Mouse (Mus musculus) CH12.LX (cell line): ENCODE data around the gene Mettl17. TPM values are rescaled to one million over a fixed set of nuclear protein-coding genes. Genes with fewer than 3 reads are reported as not detected.
A peak's percentile ranks its signal among the peaks of the same experiment; 100 is the strongest.

Source experiments
- DNase-seq: peaks from one replicate; pipeline ENCODE4 v3.0.0-alpha.2; 2013; ENCODE audit errors: extremely low read depth
- H3K27ac ChIP-seq: 2 replicates; pipeline ENCODE4 v1.5.1; 2012; ENCODE audit warnings: low read depth, mild to moderate bottlenecking, control low read depth, moderate library complexity; ENCODE audit not compliant: insufficient read depth
- H3K27me3 ChIP-seq: replicated peaks from 2 replicates; pipeline ENCODE3; 2012; ENCODE audit warnings: inconsistent platforms
- H3K36me3 ChIP-seq, 2 experiments: replicated peaks in 1 of 2; 2 replicates each; pipeline versions ENCODE3 to v1.6.1; 2012; ENCODE audit warnings: inconsistent platforms in 1 of 2, low read length in 1 of 2, mild to moderate bottlenecking in 1 of 2, mixed read lengths in 1 of 2, moderate library complexity in 1 of 2; ENCODE audit not compliant: control insufficient read depth in 1 of 2, insufficient read depth in 1 of 2
- H3K4me1 ChIP-seq, 2 experiments: 2 replicates each; pipeline ENCODE4 v1.6.1; 2012; ENCODE audit warnings: inconsistent platforms in 1 of 2, moderate library complexity in 1 of 2; ENCODE audit not compliant: insufficient read depth in 2 of 2, control insufficient read depth in 1 of 2
- H3K4me2 ChIP-seq: 2 replicates; pipeline ENCODE4 v1.6.1; 2012; ENCODE audit warnings: low read depth, mild to moderate bottlenecking, control low read depth; ENCODE audit not compliant: poor library complexity, insufficient read depth, severe bottlenecking
- H3K4me3 ChIP-seq, 3 experiments: fragments of 150-350 bp in 1 of 3; sonication (generic) in 1 of 3; replicated peaks in 1 of 3; 2 replicates each; pipeline versions ENCODE3 to v1.5.1; 2011 to 2012; ENCODE audit warnings: low read depth in 2 of 3, low read length in 2 of 3, mild to moderate bottlenecking in 2 of 3, moderate library complexity in 2 of 3, control low read depth in 1 of 3, improper control_type of control experiment in 1 of 3, inconsistent platforms in 1 of 3, mixed read lengths in 1 of 3; ENCODE audit not compliant: poor library complexity in 1 of 3
- H3K79me2 ChIP-seq: replicated peaks from 2 replicates; pipeline ENCODE4 v1.6.1; 2012; ENCODE audit warnings: mild to moderate bottlenecking, moderate library complexity; ENCODE audit not compliant: control insufficient read depth, poor library complexity, insufficient read depth, severe bottlenecking; ENCODE audit errors: extremely low read depth
- H3K9ac ChIP-seq: 2 replicates; pipeline ENCODE4 v1.6.1; 2012; ENCODE audit warnings: low read depth, mild to moderate bottlenecking, control low read depth, moderate library complexity; ENCODE audit not compliant: insufficient read depth
- H3K9me3 ChIP-seq: replicated peaks from 2 replicates; pipeline ENCODE3; 2012; ENCODE audit warnings: low read length, inconsistent platforms, mixed read lengths
- CHD1 ChIP-seq: IDR thresholded peaks from 2 replicates; pipeline ENCODE4 v1.6.1; 2012; ENCODE audit warnings: low read depth, low read length, improper control_type of control experiment, inconsistent platforms
- EP300 ChIP-seq: IDR thresholded peaks from 2 replicates; pipeline ENCODE4 v1.6.1; 2011; ENCODE audit warnings: low read length, improper control_type of control experiment
- ETS1 ChIP-seq: conservative IDR thresholded peaks from 2 replicates; pipeline ENCODE4 v1.6.1; 2012; ENCODE audit warnings: low read depth, mild to moderate bottlenecking, inconsistent platforms, low read length, improper control_type of control experiment, moderate library complexity
- IRF4 ChIP-seq: IDR thresholded peaks from 2 replicates; pipeline ENCODE4 v1.6.1; 2014; ENCODE audit warnings: low read depth, mild to moderate bottlenecking, inconsistent platforms, low read length, improper control_type of control experiment
- KAT2A ChIP-seq: IDR thresholded peaks from 2 replicates; pipeline ENCODE4 v1.6.1; 2012; ENCODE audit warnings: low read length, improper control_type of control experiment, inconsistent platforms; ENCODE audit not compliant: insufficient replicate concordance
- MEF2A ChIP-seq: IDR thresholded peaks from 2 replicates; pipeline ENCODE4 v1.6.1; 2014; ENCODE audit warnings: low read depth, mild to moderate bottlenecking, inconsistent platforms, low read length, improper control_type of control experiment, borderline replicate concordance
- MYC ChIP-seq: IDR thresholded peaks from 2 replicates; pipeline ENCODE4 v1.6.1; 2011; ENCODE audit warnings: low read depth, mild to moderate bottlenecking, improper control_type of control experiment, low read length
- NELFE ChIP-seq: IDR thresholded peaks from 2 replicates; pipeline ENCODE4 v1.6.1; 2011; ENCODE audit warnings: low read depth, low read length, improper control_type of control experiment
- NRF1 ChIP-seq: IDR thresholded peaks from 2 replicates; pipeline ENCODE4 v1.6.1; 2014; ENCODE audit warnings: low read depth, mild to moderate bottlenecking, inconsistent platforms, low read length, improper control_type of control experiment, moderate library complexity
- PAX5 ChIP-seq: IDR thresholded peaks from 2 replicates; pipeline ENCODE4 v1.6.1; 2012; ENCODE audit warnings: low read length, inconsistent platforms, mixed read lengths
- POLR2A ChIP-seq: IDR thresholded peaks from 2 replicates; pipeline ENCODE4 v1.6.1; 2011; ENCODE audit warnings: low read depth, mild to moderate bottlenecking, improper control_type of control experiment, low read length
- POLR2AphosphoS2 ChIP-seq: IDR thresholded peaks from 2 replicates; pipeline ENCODE4 v1.6.1; 2011; ENCODE audit warnings: low read depth, low read length, improper control_type of control experiment
- RAD21 ChIP-seq: IDR thresholded peaks from 2 replicates; pipeline ENCODE4 v1.6.1; 2011; ENCODE audit warnings: low read depth, mild to moderate bottlenecking, low read length, improper control_type of control experiment, moderate library complexity
- RCOR1 ChIP-seq: conservative IDR thresholded peaks from 2 replicates; pipeline ENCODE4 v1.6.1; 2012; ENCODE audit warnings: low read depth, mild to moderate bottlenecking, inconsistent platforms, low read length, improper control_type of control experiment
- ZC3H11A ChIP-seq: IDR thresholded peaks from 2 replicates; pipeline ENCODE4 v1.6.1; 2012; ENCODE audit warnings: low read depth, mild to moderate bottlenecking, inconsistent platforms, low read length, improper control_type of control experiment
- ZNF384 ChIP-seq: IDR thresholded peaks from 2 replicates; pipeline ENCODE4 v1.6.1; 2012; ENCODE audit warnings: low read depth, low read length, improper control_type of control experiment, inconsistent platforms
- dilution Hi-C: fragments of 300-500 bp; cut with MboI; formaldehyde crosslinking; loops from 2 replicates; pipeline ENCODE4 v1.14.3; 2020; ENCODE audit warnings: low sequenced_read_pairs; ENCODE audit not compliant: extremely low pct_unique_long_range_greater_than_20kb, extremely low pct_ligation_motif_present
- in situ Hi-C: fragments of 300-500 bp; cut with MboI; formaldehyde crosslinking; loops from 3 replicates; pipeline ENCODE4 v1.14.3; 2019; ENCODE audit warnings: low sequenced_read_pairs, low pct_ligation_motif_present, low pct_unique_long_range_greater_than_20kb, mixed read lengths
- polyA plus RNA-seq: library from polyadenylated mRNA; unstranded; fragments of >175 nt; gene quantifications from 2 replicates; pipeline ENCODE4 v1.2.1, GENCODE M21; 2012; ENCODE audit warnings: low read depth; ENCODE audit not compliant: insufficient read length
- total RNA-seq, 2 experiments: library from RNA; depleted of rRNA; stranded (reverse); fragments of 300-350 nt in 1 of 2; fragments of >200 nt in 1 of 2; gene quantifications; 2 replicates each; pipeline ENCODE4 v1.2.3; 2012 to 2014

The Mettl17 gene
- total and polyA plus RNA-seq, 3 experiments: 19.5 to 32.0 (median 26.2) TPM

GRCm38 (mm10) chr14:51940944-51941560 lies 56.4 kb downstream of the Mettl17 start:
- H3K4me1 ChIP-seq: peaks cover 2 to 15% of the 10 kb centered on the region in 2 experiments; a peak in 2 of 4 replicates
- peak overlapping the region; percentile 2; the same call in 1 of the 2 replicates for H3K4me2 ChIP-seq
- no peaks in the 10 kb centered on the region for H3K27me3 ChIP-seq
- H3K36me3 ChIP-seq: no peaks in the 10 kb centered on the region
- H3K79me2 ChIP-seq: no peaks in the 10 kb centered on the region
- peaks cover 12% of the 10 kb centered on the region for H3K9me3 ChIP-seq
- no peak for TF ChIP-seq EP300
- TF ChIP-seq POLR2A: no peak
- TF ChIP-seq RCOR1: no peak
- dilution Hi-C loops (no loop called here), in situ Hi-C loops (no loop called here)
- no peak overlapping the region for H3K4me3 ChIP-seq
- H3K27ac ChIP-seq: no peak overlapping the region
- no peak overlapping the region for H3K9ac ChIP-seq
- DNase-seq: no peak

GRCm38 (mm10) chr14:51941577-51941976 lies 56.9 kb downstream of the Mettl17 start:
- Histone ChIP-seq H3K36me3 (no peaks in the 10 kb centered on the region), H3K4me1 (peaks cover 2 to 15% of the 10 kb centered on the region in 2 experiments; a peak in 2 of 4 replicates), H3K4me3 (no peak overlapping the region), H3K9me3 (peaks cover 9% of the 10 kb centered on the region), H3K27me3 (no peaks in the 10 kb centered on the region), H3K9ac (no peak overlapping the region), H3K27ac (no peak overlapping the region), H3K4me2 (peak overlapping the region; percentile 2; the same call in 1 of the 2 replicates), H3K79me2 (no peaks in the 10 kb centered on the region)
- dilution Hi-C loops (no loop called here), in situ Hi-C loops (no loop called here)
- DNase-seq: no peak
- TF ChIP-seq RAD21: no peak
- no peak for TF ChIP-seq IRF4
- TF ChIP-seq ETS1: no peak
- TF ChIP-seq CHD1: no peak

GRCm38 (mm10) chr14:51942236-51942635 lies 57.6 kb downstream of the Mettl17 start:
- H3K36me3 ChIP-seq: no peaks in the 10 kb centered on the region
- TF ChIP-seq NELFE (no peak), MYC (no peak), POLR2AphosphoS2 (no peak), NRF1 (no peak), KAT2A (no peak), ZNF384 (no peak), ZC3H11A (no peak), IRF4 (no peak), PAX5 (no peak), MEF2A (no peak)
- H3K79me2 ChIP-seq: no peaks in the 10 kb centered on the region
- H3K4me1 ChIP-seq: peaks cover 2 to 12% of the 10 kb centered on the region in 2 experiments; a peak in 2 of 4 replicates
- in situ Hi-C loops: no loop called here
- no peak overlapping the region for H3K9ac ChIP-seq
- DNase-seq: no peak
- H3K9me3 ChIP-seq: peaks cover 8% of the 10 kb centered on the region
- dilution Hi-C loops: no loop called here
- peak overlapping the region; percentile 23 for H3K4me2 ChIP-seq
- H3K27ac ChIP-seq: no peak overlapping the region
- no peaks in the 10 kb centered on the region for H3K27me3 ChIP-seq
- H3K4me3 ChIP-seq: no peak overlapping the region

Other genes starting within 250 kb of the Mettl17 start
- gene Gm4181, start 249.2 kb upstream of the Mettl17 start, total RNA-seq (2012; rRNA removed): 0.17 and 0.59 TPM in 2 replicates
- 2.7 and 3.5 TPM in 2 replicates for gene Gm4181, start 249.2 kb upstream of the Mettl17 start, total RNA-seq (2014; rRNA removed)
- 0.70 and 1.6 TPM in 2 replicates for gene Gm4181, start 249.2 kb upstream of the Mettl17 start, polyA plus RNA-seq
- gene Gm17079, start 189.4 kb upstream of the Mettl17 start, total RNA-seq (2012; rRNA removed): not detected in 2 replicates
- not detected in 2 replicates for gene Gm17079, start 189.4 kb upstream of the Mettl17 start, total RNA-seq (2014; rRNA removed)
- not detected in 2 replicates for gene Gm17079, start 189.4 kb upstream of the Mettl17 start, polyA plus RNA-seq
- gene Gm5800, start 167.7 kb upstream of the Mettl17 start, total RNA-seq (2012; rRNA removed): not detected in 2 replicates
- gene Gm5800, start 167.7 kb upstream of the Mettl17 start, total RNA-seq (2014; rRNA removed): not detected in 2 replicates
- not detected in 2 replicates for gene Gm5800, start 167.7 kb upstream of the Mettl17 start, polyA plus RNA-seq
- not detected in 2 replicates for gene Ang4, start 111.3 kb upstream of the Mettl17 start, total RNA-seq (2012; rRNA removed)
- not detected in 2 replicates for gene Ang4, start 111.3 kb upstream of the Mettl17 start, total RNA-seq (2014; rRNA removed)
- not detected in 2 replicates for gene Ang4, start 111.3 kb upstream of the Mettl17 start, polyA plus RNA-seq
- not detected in 2 replicates for gene AY358078, start 84.8 kb upstream of the Mettl17 start, total RNA-seq (2012; rRNA removed)
- 0.26 TPM in 1 of 2 replicates, not detected in the other for gene AY358078, start 84.8 kb upstream of the Mettl17 start, total RNA-seq (2014; rRNA removed)
- gene AY358078, start 84.8 kb upstream of the Mettl17 start, polyA plus RNA-seq: not detected in 2 replicates
- gene Ear6, start 31.1 kb upstream of the Mettl17 start, total RNA-seq (2012; rRNA removed): not detected in 2 replicates
- not detected in 2 replicates for gene Ear6, start 31.1 kb upstream of the Mettl17 start, total RNA-seq (2014; rRNA removed)
- gene Ear6, start 31.1 kb upstream of the Mettl17 start, polyA plus RNA-seq: not detected in 2 replicates
- 0.42 TPM in 2 replicates for gene Slc39a2, start 8.0 kb downstream of the Mettl17 start, total RNA-seq (2012; rRNA removed)
- gene Slc39a2, start 8.0 kb downstream of the Mettl17 start, total RNA-seq (2014; rRNA removed): 0.11 and 0.20 TPM in 2 replicates
- 0.44 and 0.49 TPM in 2 replicates for gene Slc39a2, start 8.0 kb downstream of the Mettl17 start, polyA plus RNA-seq
- gene Ndrg2, start 29.3 kb downstream of the Mettl17 start, total RNA-seq (2012; rRNA removed): 0.59 and 1.1 TPM in 2 replicates
- 0.43 and 0.50 TPM in 2 replicates for gene Ndrg2, start 29.3 kb downstream of the Mettl17 start, total RNA-seq (2014; rRNA removed)
- 0.74 and 1.0 TPM in 2 replicates for gene Ndrg2, start 29.3 kb downstream of the Mettl17 start, polyA plus RNA-seq
- not detected in 2 replicates for gene Tppp2, start 33.6 kb downstream of the Mettl17 start, total RNA-seq (2012; rRNA removed)
- gene Tppp2, start 33.6 kb downstream of the Mettl17 start, total RNA-seq (2014; rRNA removed): not detected in 2 replicates
- not detected in 2 replicates for gene Tppp2, start 33.6 kb downstream of the Mettl17 start, polyA plus RNA-seq
- gene Rnase13, start 37.9 kb downstream of the Mettl17 start, total RNA-seq (2012; rRNA removed): not detected in 2 replicates
- gene Rnase13, start 37.9 kb downstream of the Mettl17 start, total RNA-seq (2014; rRNA removed): not detected in 2 replicates
- not detected in 2 replicates for gene Rnase13, start 37.9 kb downstream of the Mettl17 start, polyA plus RNA-seq
- 3.8 and 8.9 TPM in 2 replicates for gene Arhgef40, start 99.9 kb downstream of the Mettl17 start, total RNA-seq (2012; rRNA removed)
- gene Arhgef40, start 99.9 kb downstream of the Mettl17 start, total RNA-seq (2014; rRNA removed): 0.62 and 0.85 TPM in 2 replicates
- 1.1 and 2.2 TPM in 2 replicates for gene Arhgef40, start 99.9 kb downstream of the Mettl17 start, polyA plus RNA-seq
- gene Tmem253, start 130.8 kb downstream of the Mettl17 start, total RNA-seq (2012; rRNA removed): 0.64 and 0.71 TPM in 2 replicates
- gene Tmem253, start 130.8 kb downstream of the Mettl17 start, total RNA-seq (2014; rRNA removed): not detected in 2 replicates
- 1.9 and 2.6 TPM in 2 replicates for gene Tmem253, start 130.8 kb downstream of the Mettl17 start, polyA plus RNA-seq
- 17.5 and 20.0 TPM in 2 replicates for gene Zfp219, start 135.9 kb downstream of the Mettl17 start, total RNA-seq (2012; rRNA removed)
- 11.5 and 15.8 TPM in 2 replicates for gene Zfp219, start 135.9 kb downstream of the Mettl17 start, total RNA-seq (2014; rRNA removed)
- 19.3 and 20.8 TPM in 2 replicates for gene Zfp219, start 135.9 kb downstream of the Mettl17 start, polyA plus RNA-seq
- gene Olfr221, start 157.6 kb downstream of the Mettl17 start, total RNA-seq (2012; rRNA removed): not detected in 2 replicates
- not detected in 2 replicates for gene Olfr221, start 157.6 kb downstream of the Mettl17 start, total RNA-seq (2014; rRNA removed)
- gene Olfr221, start 157.6 kb downstream of the Mettl17 start, polyA plus RNA-seq: not detected in 2 replicates
- gene Hnrnpc, start 219.2 kb downstream of the Mettl17 start, total RNA-seq (2012; rRNA removed): 274 and 325 TPM in 2 replicates
- gene Hnrnpc, start 219.2 kb downstream of the Mettl17 start, total RNA-seq (2014; rRNA removed): 370 and 375 TPM in 2 replicates
- gene Hnrnpc, start 219.2 kb downstream of the Mettl17 start, polyA plus RNA-seq: 813 and 876 TPM in 2 replicates
- 12.0 and 15.0 TPM in 2 replicates for gene Rpgrip1, start 225.9 kb downstream of the Mettl17 start, total RNA-seq (2012; rRNA removed)
- 6.7 and 7.3 TPM in 2 replicates for gene Rpgrip1, start 225.9 kb downstream of the Mettl17 start, total RNA-seq (2014; rRNA removed)
- 33.7 and 41.8 TPM in 2 replicates for gene Rpgrip1, start 225.9 kb downstream of the Mettl17 start, polyA plus RNA-seq